Mouse (Mus musculus): ENCODE results near the gene Kcnma1. TPM values are rescaled to one million over a fixed set of nuclear protein-coding genes. Genes with fewer than 3 reads are reported as not detected.

The Kcnma1 gene
- polyA plus RNA-seq (2016; fragmentation: Nextera tagmentation; extraction: Ambion mirVana), result 0.05 and 0.16 TPM in 2 replicates

DNA sequence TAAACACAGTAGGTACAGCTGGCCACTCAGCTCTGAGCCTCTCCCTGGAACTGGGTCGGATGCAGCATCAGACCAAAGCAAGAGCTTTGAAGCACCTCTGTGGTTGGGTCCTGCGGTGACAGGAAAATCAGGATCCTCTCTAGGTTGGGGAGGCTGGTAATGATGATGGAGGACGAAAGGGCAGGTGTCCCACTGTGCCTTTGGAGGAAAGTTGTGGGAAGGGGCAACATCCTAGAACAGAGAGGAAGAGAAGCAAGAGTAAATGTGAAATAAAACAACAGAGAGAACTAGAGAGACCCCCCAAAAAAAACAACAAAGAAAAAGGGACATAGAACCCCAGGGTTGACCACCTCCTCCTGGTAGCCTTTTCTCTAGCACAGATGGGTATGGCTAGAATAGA is at the start of gene Kcnma1:
Gene Kcnma1, minus strand, starts transcription at position 101 of the 400 bp plus-strand sequence.
- Histone ChIP-seq H3K36me3 (no peaks in the 10 kb centered on the region), H3K9me3 (no peaks in the 10 kb centered on the region), H3K27ac (no peak within 1 kb of the TSS), H3K4me1 (no peaks in the 10 kb centered on the region), H3K4me3 (no peak within 1 kb of the TSS), H3K27me3 (ENCODE audit: insufficient read depth, poor library complexity, severe bottlenecking) (peaks cover 48% of the 10 kb centered on the region)
- 43% methylated on average over 3 of the region's 3 CpGs for WGBS
- no peak for DNase-seq (ENCODE audit: low spot score)

GRCm38 (mm10) chr14:24059747-24060146 is 45.5 kb upstream of the Kcnma1 start:
- WGBS, result 42% methylated on average over 8 of the region's 8 CpGs
- no peak overlapping the region for H3K27ac ChIP-seq
- H3K4me1 ChIP-seq, result no peaks in the 10 kb centered on the region
- H3K9me3 ChIP-seq, result no peaks in the 10 kb centered on the region
- H3K4me3 ChIP-seq, result no peak overlapping the region
- H3K27me3 ChIP-seq (ENCODE audit: insufficient read depth, poor library complexity, severe bottlenecking), result peaks cover 10% of the 10 kb centered on the region; the same call in 1 of the 2 replicates
- DNase-seq (ENCODE audit: low spot score), result peak; percentile 74
- H3K36me3 ChIP-seq, result no peaks in the 10 kb centered on the region

DNA sequence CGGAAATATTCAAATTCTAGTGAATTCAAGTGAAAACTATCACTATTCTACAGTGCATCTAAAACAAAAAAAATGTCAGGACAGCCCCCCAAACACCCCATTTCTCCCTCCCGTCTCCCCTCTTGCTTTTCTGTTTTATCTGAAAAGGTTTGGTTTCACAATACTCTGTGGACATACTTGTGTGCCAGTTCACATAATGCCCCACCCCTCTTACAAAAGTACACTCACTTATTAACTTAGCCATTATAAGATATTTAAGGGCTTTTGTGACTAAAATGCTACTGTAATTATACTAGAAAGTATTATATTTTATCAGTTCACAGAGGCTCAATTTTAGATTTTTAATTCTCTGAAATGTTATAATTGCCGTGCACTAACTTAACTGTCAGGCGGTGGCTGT is 45.0 kb upstream of the Kcnma1 start:
- Histone ChIP-seq H3K4me1 (no peaks in the 10 kb centered on the region), H3K4me3 (no peak overlapping the region), H3K27ac (no peak overlapping the region), H3K27me3 (ENCODE audit: insufficient read depth, poor library complexity, severe bottlenecking) (peaks cover 10% of the 10 kb centered on the region; the same call in 1 of the 2 replicates), H3K9me3 (no peaks in the 10 kb centered on the region), H3K36me3 (no peaks in the 10 kb centered on the region)
- WGBS, result 81% methylated on average over 4 of the region's 4 CpGs
- DNase-seq (ENCODE audit: low spot score), result peak; percentile 28

DNA sequence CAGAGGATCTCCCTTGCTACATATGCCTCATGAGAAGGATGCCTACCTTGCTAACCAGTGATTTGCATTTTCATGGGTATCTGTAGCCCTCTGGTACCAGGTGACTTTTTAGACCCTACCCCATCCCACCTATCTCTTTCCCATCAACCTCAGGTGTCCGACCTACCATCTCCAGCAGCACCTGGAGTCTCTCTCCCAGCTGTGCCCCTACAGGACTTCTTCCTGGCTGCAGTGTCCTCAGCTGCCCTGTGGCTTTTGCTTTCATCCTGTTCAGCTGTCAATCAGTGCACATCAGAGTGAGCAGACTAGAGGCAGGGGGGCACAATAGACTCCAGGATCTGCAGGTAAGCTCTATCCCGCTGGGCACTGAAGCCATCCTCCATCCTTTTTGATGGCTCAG is 37.5 kb upstream of the Kcnma1 start:
- Histone ChIP-seq H3K27me3 (ENCODE audit: insufficient read depth, poor library complexity, severe bottlenecking) (peaks cover 17% of the 10 kb centered on the region; the same call in 1 of the 2 replicates), H3K36me3 (no peaks in the 10 kb centered on the region), H3K4me3 (no peak overlapping the region), H3K27ac (no peak overlapping the region), H3K4me1 (no peaks in the 10 kb centered on the region), H3K9me3 (no peaks in the 10 kb centered on the region)
- peak; percentile 63 for DNase-seq (ENCODE audit: low spot score)
- 70% methylated on average over 2 of the region's 2 CpGs for WGBS

DNA sequence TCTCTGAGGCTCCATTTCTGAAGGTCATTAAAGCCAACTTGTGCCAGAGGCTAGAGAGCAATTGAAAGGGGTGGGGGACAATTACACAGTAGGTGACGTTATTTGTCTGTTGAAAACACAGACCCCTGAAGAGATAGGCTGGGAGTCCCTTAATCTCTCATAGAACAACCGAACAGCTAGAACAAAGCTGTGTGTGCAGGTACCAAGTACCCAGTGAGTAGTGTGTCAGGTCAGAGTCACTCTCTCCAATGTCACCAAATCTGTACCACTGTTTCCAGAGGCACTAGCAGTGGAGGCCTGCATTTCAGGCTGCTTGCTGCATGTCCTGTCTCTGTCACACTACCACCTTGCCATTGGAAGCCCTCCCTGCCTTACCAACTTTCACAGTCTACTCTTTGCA is 22.3 kb upstream of the Kcnma1 start:
- Histone ChIP-seq H3K4me1 (peaks cover 27% of the 10 kb centered on the region), H3K27me3 (ENCODE audit: insufficient read depth, poor library complexity, severe bottlenecking) (no peaks in the 10 kb centered on the region), H3K9me3 (no peaks in the 10 kb centered on the region), H3K36me3 (no peaks in the 10 kb centered on the region), H3K27ac (peak overlapping the region; percentile 56; the same call in 1 of the 2 replicates), H3K4me3 (no peak overlapping the region)
- DNase-seq (ENCODE audit: low spot score), result no peak
- 67% methylated on average over 2 of the region's 2 CpGs for WGBS

DNA sequence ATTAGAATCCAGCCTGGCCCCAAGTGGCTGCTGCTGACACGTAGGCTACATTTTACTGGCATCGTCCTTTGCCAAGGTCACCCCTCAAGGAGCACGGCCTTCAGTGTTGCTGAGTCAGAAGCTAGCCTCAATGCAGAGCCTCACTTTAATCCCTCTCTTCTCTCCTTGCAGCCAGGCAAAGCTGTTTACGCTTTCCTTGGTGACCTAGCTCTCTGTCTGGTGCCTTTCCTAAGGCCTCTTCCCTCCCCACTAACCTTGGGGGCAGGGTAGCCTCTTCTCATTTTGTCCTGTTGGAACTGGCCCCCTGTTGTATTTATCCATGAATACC is 21.9 kb upstream of the Kcnma1 start:
- Histone ChIP-seq H3K36me3 (no peaks in the 10 kb centered on the region), H3K27ac (peak overlapping the region; percentile 56; the same call in 1 of the 2 replicates), H3K9me3 (no peaks in the 10 kb centered on the region), H3K4me3 (no peak overlapping the region), H3K27me3 (ENCODE audit: insufficient read depth, poor library complexity, severe bottlenecking) (no peaks in the 10 kb centered on the region), H3K4me1 (peaks cover 27% of the 10 kb centered on the region)
- no peak for DNase-seq (ENCODE audit: low spot score)
- 9% methylated on average over 4 of the region's 4 CpGs for WGBS

GRCm38 (mm10) chr14:24035486-24036207 is 21.4 kb upstream of the Kcnma1 start:
- Histone ChIP-seq H3K27me3 (ENCODE audit: insufficient read depth, poor library complexity, severe bottlenecking) (no peaks in the 10 kb centered on the region), H3K4me3 (no peak overlapping the region), H3K4me1 (peaks cover 31% of the 10 kb centered on the region), H3K9me3 (no peaks in the 10 kb centered on the region), H3K27ac (peak overlapping the region; percentile 56; the same call in 1 of the 2 replicates), H3K36me3 (no peaks in the 10 kb centered on the region)
- DNase-seq (ENCODE audit: low spot score), result no peak
- WGBS, result 10% methylated on average over 11 of the region's 11 CpGs

GRCm38 (mm10) chr14:24032876-24033389 is 18.6 kb upstream of the Kcnma1 start:
- no peak for DNase-seq (ENCODE audit: low spot score)
- Histone ChIP-seq H3K27ac (no peak overlapping the region), H3K9me3 (0 out of 2 replicates have a peak, but pooled peaks cover under 1% of the 10 kb centered on the region), H3K27me3 (ENCODE audit: insufficient read depth, poor library complexity, severe bottlenecking) (no peaks in the 10 kb centered on the region), H3K36me3 (no peaks in the 10 kb centered on the region), H3K4me1 (peaks cover 39% of the 10 kb centered on the region), H3K4me3 (no peak overlapping the region)
- WGBS, result 83% methylated on average over 7 of the region's 7 CpGs

GRCm38 (mm10) chr14:24032201-24032600 is 17.9 kb upstream of the Kcnma1 start:
- WGBS, result 72% methylated on average over 3 of the region's 3 CpGs
- H3K36me3 ChIP-seq, result no peaks in the 10 kb centered on the region
- peaks cover 39% of the 10 kb centered on the region for H3K4me1 ChIP-seq
- no peak overlapping the region for H3K27ac ChIP-seq
- no peaks in the 10 kb centered on the region for H3K27me3 ChIP-seq (ENCODE audit: insufficient read depth, poor library complexity, severe bottlenecking)
- 0 out of 2 replicates have a peak, but pooled peaks cover 3% of the 10 kb centered on the region for H3K9me3 ChIP-seq
- DNase-seq (ENCODE audit: low spot score), result no peak
- H3K4me3 ChIP-seq, result no peak overlapping the region

- no peak overlapping the region for H3K27ac ChIP-seq
- WGBS, result 75% methylated on average over 4 of the region's 4 CpGs
Observed at GRCm38 (mm10) chr14:24020718-24021117, 6.4 kb upstream of the Kcnma1 start.

GRCm38 (mm10) chr14:24009978-24010377 is 4.3 kb downstream of the Kcnma1 start:
- Histone ChIP-seq H3K27me3 (ENCODE audit: insufficient read depth, poor library complexity, severe bottlenecking) (peaks cover 70% of the 10 kb centered on the region), H3K36me3 (no peaks in the 10 kb centered on the region), H3K27ac (no peak overlapping the region)

More at GRCm38 (mm10) chr14:24020718-24021117, 6.4 kb upstream of the Kcnma1 start:
- Histone ChIP-seq H3K27me3 (ENCODE audit: insufficient read depth, poor library complexity, severe bottlenecking) (peaks cover 19% of the 10 kb centered on the region; the same call in 1 of the 2 replicates), H3K4me1 (no peaks in the 10 kb centered on the region), H3K36me3 (no peaks in the 10 kb centered on the region), H3K9me3 (no peaks in the 10 kb centered on the region), H3K4me3 (no peak overlapping the region)
- no peak for DNase-seq (ENCODE audit: low spot score)

DNA sequence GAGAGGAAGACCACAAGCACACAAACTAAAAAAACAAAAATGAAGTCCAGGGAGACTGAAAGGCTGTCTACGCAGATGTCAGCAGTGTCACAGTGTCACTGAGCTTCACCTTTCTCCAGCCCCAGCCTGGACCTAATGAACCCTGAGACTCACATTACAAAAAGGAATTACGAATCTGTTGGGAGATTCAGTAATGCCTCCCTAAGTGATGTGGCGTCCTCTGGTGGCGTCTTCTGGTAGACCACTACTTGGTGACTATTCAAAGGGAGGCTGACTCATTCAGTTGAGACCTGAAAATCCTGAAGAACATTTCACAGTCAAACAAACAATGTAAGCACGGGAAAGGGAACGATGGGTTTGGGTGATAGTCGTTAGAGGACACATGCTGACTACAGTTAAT is 6.0 kb downstream of the Kcnma1 start:
- Histone ChIP-seq H3K36me3 (no peaks in the 10 kb centered on the region), H3K27ac (no peak overlapping the region), H3K4me1 (peaks cover 18% of the 10 kb centered on the region), H3K27me3 (ENCODE audit: insufficient read depth, poor library complexity, severe bottlenecking) (peaks cover 73% of the 10 kb centered on the region), H3K9me3 (no peaks in the 10 kb centered on the region), H3K4me3 (no peak overlapping the region)
- DNase-seq (ENCODE audit: low spot score), result peak; percentile 80
- WGBS, result 11% methylated on average over 7 of the region's 7 CpGs

More at GRCm38 (mm10) chr14:24009978-24010377, 4.3 kb downstream of the Kcnma1 start:
- no peaks in the 10 kb centered on the region for H3K9me3 ChIP-seq
- peaks cover 3% of the 10 kb centered on the region for H3K4me1 ChIP-seq
- H3K4me3 ChIP-seq, result no peak overlapping the region
- whole genome bisulfite sequencing, result 80% methylated on average over 1 of the region's 1 CpGs
- no peak for DNase-seq (ENCODE audit: low spot score)

DNA sequence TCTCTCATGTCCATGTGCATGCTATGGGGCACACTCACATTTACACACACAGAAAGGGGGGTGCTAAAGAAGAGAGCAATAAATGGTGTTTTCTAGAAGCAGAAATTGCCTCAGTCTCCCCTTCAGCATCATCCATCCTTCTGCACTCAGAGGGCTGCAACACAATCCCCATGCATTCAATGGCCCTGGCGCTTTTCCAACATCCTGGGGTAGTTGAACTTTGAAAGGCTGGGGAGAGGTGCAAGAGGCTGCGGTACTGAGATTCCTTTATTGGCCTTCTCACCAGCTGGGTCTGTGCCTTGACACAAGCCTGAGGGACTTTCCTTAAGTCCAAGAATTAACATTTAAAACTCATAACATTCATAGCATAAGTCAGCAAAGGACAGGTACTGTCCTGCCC is 8.0 kb downstream of the Kcnma1 start:
- Histone ChIP-seq H3K36me3 (no peaks in the 10 kb centered on the region), H3K4me3 (no peak overlapping the region), H3K9me3 (no peaks in the 10 kb centered on the region), H3K27ac (no peak overlapping the region), H3K27me3 (ENCODE audit: insufficient read depth, poor library complexity, severe bottlenecking) (peaks cover 82% of the 10 kb centered on the region), H3K4me1 (peaks cover 18% of the 10 kb centered on the region)
- WGBS, result 68% methylated on average over 2 of the region's 2 CpGs
- DNase-seq (ENCODE audit: low spot score), result no peak
